Mouse (Mus musculus) small intestine, adult 2 months (tissue): ENCODE data around the gene Srgap2.

Experiments used
- CTCF ChIP-seq: fragments of 200-500 bp; IDR thresholded peaks from 2 replicates; pipeline ENCODE4 v1.5.1; 2012; ENCODE audit warnings: low read depth, mild to moderate bottlenecking, control low read depth, inconsistent platforms, low read length, moderate library complexity, mixed read lengths; ENCODE audit not compliant: insufficient replicate concordance, insufficient read length; ENCODE audit errors: extremely low read depth
- POLR2A ChIP-seq: fragments of 200-500 bp; IDR thresholded peaks from 2 replicates; pipeline ENCODE4 v1.6.1; 2012; ENCODE audit warnings: low read depth, mild to moderate bottlenecking, control low read depth, inconsistent platforms, low read length, moderate library complexity

DNA sequence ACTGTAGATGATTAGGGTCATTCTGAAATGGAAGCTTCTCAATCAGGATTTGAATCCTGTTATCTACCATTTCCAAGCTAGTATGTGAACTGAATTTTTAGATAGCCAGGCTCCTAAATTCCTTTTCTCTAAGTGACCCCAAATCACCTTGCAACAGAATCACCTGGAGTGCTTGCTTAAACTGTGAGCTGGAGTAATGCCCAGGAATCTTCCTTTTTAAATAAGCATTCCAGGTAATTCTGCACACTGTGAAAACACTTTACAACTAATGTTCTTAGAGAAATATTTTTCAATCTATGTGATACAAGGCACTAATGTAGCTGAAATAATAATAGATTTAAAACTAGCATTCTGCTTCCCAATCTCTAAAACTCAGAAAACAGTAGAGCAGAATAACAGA is 106.0 kb downstream of the Srgap2 start:
- TF ChIP-seq POLR2A (no peak), CTCF (no peak)
